Mouse (Mus musculus) layer of hippocampus, adult 2 months (tissue): ENCODE data around the gene Dmpk. TPM values are rescaled to one million over a fixed set of nuclear protein-coding genes. Genes with fewer than 3 reads are reported as not detected.
A peak's percentile ranks its signal among the peaks of the same experiment; 100 is the strongest.
"Not testable (repeated sequence)": the region's sequence is repeated elsewhere in the genome, so short reads cannot be mapped to it uniquely, and the experiment has no call there.

Experiments used
- DNase-seq, 2 experiments: peaks; one replicate each; pipeline ENCODE4 v3.0.0; 2022; ENCODE audit warnings: low spot score in 2 of 2
- H3K27ac ChIP-seq: fragments of 200-600 bp; 2 replicates; pipeline ENCODE4 v1.8.1; 2022
- H3K4me3 ChIP-seq: fragments of 200-600 bp; 2 replicates; pipeline ENCODE4 v1.8.1; 2022; ENCODE audit warnings: mild to moderate bottlenecking
- CTCF ChIP-seq: fragments of 200-600 bp; conservative IDR thresholded peaks from 2 replicates; pipeline ENCODE4 v1.8.1; 2022; ENCODE audit warnings: antibody characterized with exemption, mild to moderate bottlenecking, moderate library complexity
- total RNA-seq, 2 experiments: library from RNA; stranded (reverse); gene quantifications; 2 replicates each; pipeline ENCODE4 v1.2.3; 2021

Gene Dmpk
- total RNA-seq, 2 experiments from 2014 or later: 38.8 to 56.8 TPM

DNA sequence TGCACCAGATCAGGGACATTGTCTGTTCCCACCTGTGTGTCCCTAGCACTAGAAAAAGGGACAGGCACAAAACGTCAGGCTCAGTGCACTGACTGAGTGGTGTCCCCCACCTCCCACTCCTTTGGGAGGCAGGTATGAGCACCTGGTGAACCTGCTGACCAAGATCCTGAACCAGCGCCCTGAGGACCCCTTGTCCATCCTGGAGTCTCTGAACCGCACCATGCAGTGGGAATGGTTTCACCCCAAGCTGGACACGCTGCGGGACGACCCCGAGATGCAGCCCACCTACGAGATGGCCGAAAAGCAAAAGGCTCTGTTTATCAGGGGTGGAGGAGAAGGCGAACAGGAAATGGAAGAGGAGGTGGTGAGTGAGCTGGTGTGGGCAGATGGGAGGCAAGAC lies 26.2 kb upstream of the Dmpk start:
- Histone ChIP-seq H3K4me3 (no peak overlapping the region), H3K27ac (no peak overlapping the region)
- DNase-seq: no peak
- TF ChIP-seq CTCF: no peak

DNA sequence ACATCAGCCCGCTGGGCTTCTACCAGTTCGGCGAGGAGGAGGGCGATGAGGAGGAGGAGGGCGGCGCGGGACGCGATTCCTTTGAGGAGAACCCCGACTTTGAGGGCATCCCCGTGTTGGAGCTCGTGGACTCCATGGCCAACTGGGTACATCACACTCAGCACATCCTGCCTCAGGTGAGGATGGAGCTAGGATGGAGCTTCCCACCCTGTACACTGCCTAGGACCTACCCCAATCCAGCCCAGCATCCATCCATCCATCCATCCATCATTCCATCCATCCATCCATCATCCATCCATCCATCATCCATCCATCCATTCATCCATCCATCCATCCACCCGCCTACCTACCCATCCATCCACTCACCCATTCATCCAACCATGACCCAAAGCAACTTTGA lies 17.8 kb upstream of the Dmpk start:
- H3K27ac ChIP-seq: no peak overlapping the region
- TF ChIP-seq CTCF: no peak
- DNase-seq: no peak
- no peak overlapping the region for H3K4me3 ChIP-seq

DNA sequence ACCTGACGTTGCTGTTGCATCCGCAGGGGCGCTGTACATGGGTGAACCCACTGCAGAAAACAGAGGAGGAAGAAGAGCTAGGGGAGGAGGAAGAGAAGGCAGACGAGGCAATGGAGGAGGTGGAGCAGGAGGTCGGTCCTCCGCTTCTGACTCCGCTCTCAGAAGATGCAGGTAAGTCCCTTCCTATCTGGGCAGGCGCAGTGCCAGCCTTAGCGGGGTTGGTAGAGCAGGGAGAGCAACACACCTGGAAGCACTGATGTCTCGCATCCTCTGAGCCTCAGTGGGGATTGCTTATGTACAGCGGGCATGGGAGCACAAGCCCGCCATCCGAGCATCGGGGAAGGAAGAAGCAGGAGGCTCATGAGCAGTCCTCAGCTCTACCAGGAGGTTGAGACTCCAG lies 16.6 kb upstream of the Dmpk start:
- no peak for DNase-seq
- no peak for TF ChIP-seq CTCF

GRCm38 (mm10) chr7:19067935-19068334 lies 15.7 kb upstream of the Dmpk start:
- Histone ChIP-seq H3K4me3 (no peak overlapping the region), H3K27ac (no peak overlapping the region)
- no peak for DNase-seq
- no peak for TF ChIP-seq CTCF

More for the DNA sequence above, 16.6 kb upstream of the Dmpk start:
- Histone ChIP-seq H3K27ac (no peak overlapping the region), H3K4me3 (no peak overlapping the region)

GRCm38 (mm10) chr7:19068707-19069106 lies 14.9 kb upstream of the Dmpk start:
- Histone ChIP-seq H3K27ac (no peak overlapping the region), H3K4me3 (no peak overlapping the region)
- peak; percentile 88 for TF ChIP-seq CTCF
- DNase-seq: peak in 1 of 2 experiments; percentile 82

DNA sequence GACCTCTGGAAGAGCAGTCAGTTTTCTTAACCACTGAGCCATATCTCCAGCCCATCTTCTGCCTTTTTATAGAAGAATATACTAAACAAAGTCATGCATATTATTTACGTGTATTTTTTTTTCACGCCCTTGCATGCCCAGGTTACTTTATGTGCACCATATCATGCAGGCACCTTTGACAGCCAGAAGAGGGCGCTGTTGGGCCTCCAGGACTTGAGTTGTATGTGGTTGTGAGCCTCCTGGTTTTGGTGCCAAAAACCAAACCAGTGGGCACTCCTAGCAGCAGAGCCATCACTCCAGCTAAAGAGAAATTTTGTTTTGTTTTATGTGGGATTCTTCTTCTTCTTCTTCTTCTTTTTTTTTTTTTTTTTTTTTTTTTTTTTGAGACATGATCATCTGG lies 14.1 kb upstream of the Dmpk start:
- H3K4me3 ChIP-seq: no peak overlapping the region
- H3K27ac ChIP-seq: no peak overlapping the region
- DNase-seq: no peak
- peak; percentile 67 for TF ChIP-seq CTCF

DNA sequence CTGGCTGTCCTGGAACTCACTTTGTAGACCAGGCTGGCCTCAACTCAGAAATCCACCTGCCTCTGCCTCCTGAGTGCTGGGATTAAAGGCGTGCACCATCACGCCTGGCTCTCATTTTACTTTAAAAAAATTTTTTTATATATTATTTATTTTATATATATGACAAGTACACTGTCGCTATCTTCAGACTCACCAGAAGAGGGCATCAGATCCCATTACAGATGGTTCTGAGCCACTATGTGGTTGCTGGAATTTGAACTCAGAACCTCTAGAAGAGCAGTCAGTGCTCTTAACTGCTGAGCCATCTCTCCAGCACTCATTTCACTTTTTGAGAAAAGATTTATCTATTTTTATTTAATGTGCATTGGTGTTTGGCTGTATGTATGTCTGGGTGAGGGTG lies 12.6 kb upstream of the Dmpk start:
- H3K4me3 ChIP-seq, DNase-seq, H3K27ac ChIP-seq: not testable (repeated sequence)
- TF ChIP-seq CTCF: peak; percentile 66

GRCm38 (mm10) chr7:19073504-19073903 lies 10.1 kb upstream of the Dmpk start:
- DNase-seq: no peak
- TF ChIP-seq CTCF: peak; percentile 66
- 0 out of 2 replicates have a peak overlapping the region, but pooled peaks have one; percentile 8 for H3K27ac ChIP-seq
- no peak overlapping the region for H3K4me3 ChIP-seq

GRCm38 (mm10) chr7:19074494-19074893 lies 9.2 kb upstream of the Dmpk start:
- peak; percentile 42 for TF ChIP-seq CTCF
- no peak for DNase-seq
- H3K4me3 ChIP-seq: no peak overlapping the region
- no peak overlapping the region for H3K27ac ChIP-seq

DNA sequence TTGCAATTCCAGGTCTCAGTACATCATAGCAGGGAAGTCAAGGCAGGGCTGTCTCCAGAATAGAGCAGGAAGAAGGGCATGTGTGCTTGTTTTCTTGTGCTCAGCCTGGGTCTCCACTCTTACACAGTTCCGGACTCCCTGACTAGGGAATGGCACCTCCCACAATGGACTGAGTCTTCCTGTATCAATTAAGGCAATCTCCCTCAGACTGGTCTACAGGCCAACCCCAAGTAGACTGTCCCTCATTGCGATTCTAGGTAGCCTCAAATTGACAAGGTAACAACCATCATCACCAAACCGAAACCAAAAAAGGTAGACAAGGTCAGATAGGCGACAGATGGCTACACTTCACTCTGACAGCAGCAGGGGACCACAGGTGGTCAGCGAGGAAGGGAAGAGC lies 8.4 kb upstream of the Dmpk start:
- no peak for DNase-seq
- Histone ChIP-seq H3K4me3 (peak overlapping the region; percentile 81), H3K27ac (peak overlapping the region; percentile 89)
- TF ChIP-seq CTCF: no peak

DNA sequence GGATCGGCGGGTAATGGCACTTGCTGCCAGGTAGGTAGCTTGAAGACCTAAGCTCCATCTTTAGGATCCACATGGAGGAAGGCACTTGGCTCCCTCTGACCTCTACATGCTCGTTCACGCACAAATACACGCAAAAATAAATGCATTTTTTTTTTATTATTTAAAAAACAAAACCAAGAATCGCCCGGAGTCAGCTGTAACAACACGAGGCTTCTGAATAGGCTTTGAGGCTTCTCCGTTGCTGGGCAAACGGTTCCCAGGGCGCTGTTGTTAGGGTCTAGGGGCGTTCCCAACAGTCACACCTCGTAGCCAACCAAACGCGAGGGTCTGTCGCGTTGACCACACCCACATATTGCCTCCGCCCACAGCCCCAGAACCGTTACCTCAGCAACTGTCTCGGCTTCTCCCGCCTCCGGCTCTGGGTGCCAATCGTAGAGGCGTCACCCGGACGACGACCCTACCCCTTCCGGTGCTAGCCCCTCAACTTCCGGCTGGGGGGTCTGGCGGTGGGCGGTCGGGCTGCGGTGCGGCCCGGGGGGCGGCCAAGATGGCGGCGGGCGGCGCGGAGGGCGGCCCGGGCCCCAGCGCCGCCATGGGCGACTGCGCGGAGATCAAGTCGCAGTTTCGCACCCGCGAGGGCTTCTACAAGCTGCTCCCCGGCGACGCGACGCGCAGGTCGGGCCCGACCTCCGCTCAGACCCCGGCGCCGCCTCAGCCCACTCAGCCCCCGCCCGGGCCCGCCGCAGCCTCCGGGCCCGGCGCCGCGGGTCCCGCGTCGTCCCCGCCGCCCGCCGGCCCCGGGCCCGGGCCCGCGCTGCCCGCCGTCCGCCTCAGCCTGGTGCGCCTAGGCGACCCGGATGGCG lies 7.7 kb upstream of the Dmpk start, which contains the start of gene Dmwd:
TSS of gene Dmwd (plus strand) at position 505 of the 863 bp plus-strand sequence.
- H3K4me3 ChIP-seq: peak within 1 kb of the TSS; percentile 81
- peak within 1 kb of the TSS; percentile 90 for H3K27ac ChIP-seq
- peak; percentile 96 to 98 for DNase-seq
- no peak for TF ChIP-seq CTCF

- Histone ChIP-seq H3K4me3 (peak overlapping the region; percentile 81), H3K27ac (peak overlapping the region; percentile 90)
- no peak for DNase-seq
- no peak for TF ChIP-seq CTCF
Measured at GRCm38 (mm10) chr7:19076586-19076991, 7.1 kb upstream of the Dmpk start.

GRCm38 (mm10) chr7:19077761-19078160 lies 5.9 kb upstream of the Dmpk start:
- H3K4me3 ChIP-seq: peak overlapping the region; percentile 81; the same call in 1 of the 2 replicates
- DNase-seq: no peak
- no peak for TF ChIP-seq CTCF
- H3K27ac ChIP-seq: no peak overlapping the region

DNA sequence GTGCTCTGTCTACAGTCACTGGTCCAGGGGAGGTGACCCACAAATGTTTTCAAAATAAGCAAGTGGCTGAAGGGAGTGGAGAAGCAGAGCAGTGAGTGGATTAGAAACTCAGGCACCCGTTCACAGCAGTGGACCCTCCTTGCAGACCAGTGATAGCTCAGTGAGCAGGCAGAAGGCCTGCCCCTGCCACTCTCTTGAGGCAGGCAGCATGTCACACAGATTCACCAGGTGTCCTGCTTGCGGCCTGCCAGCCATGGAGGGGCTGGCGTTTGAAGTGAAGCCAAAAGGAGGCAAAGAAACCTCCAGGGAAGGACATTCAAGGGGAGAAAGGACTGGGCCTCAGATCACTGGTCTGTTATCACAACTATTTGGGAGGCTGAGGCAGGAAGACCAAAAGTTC lies 4.9 kb upstream of the Dmpk start:
- no peak overlapping the region; the same call in 1 of the 2 replicates for H3K27ac ChIP-seq
- no peak for TF ChIP-seq CTCF
- no peak overlapping the region for H3K4me3 ChIP-seq
- no peak for DNase-seq
